Mouse (Mus musculus): ENCODE results near the gene Bbc3.

- TF ChIP-seq MYC (IDR thresholded peaks at IDR 0.05; ENCODE audit: low read depth, low read length) (peak; percentile 78; the same call in 1 of the 2 replicates), CTCF (IDR thresholded peaks at IDR 0.05 in 2 of 3, conservative IDR thresholded peaks at IDR 0.05 in 1 of 3; ENCODE audit: control insufficient read depth in 1 of 3, insufficient read depth in 1 of 3, low read depth in 2 of 3, low read length in 3 of 3, poor library complexity in 1 of 3, severe bottlenecking in 1 of 3) (no peak), NELFE (IDR thresholded peaks at IDR 0.05; ENCODE audit: low read depth, low read length) (peak; percentile 39), MAZ (IDR thresholded peaks at IDR 0.05; ENCODE audit: low read depth, low read length) (no peak), USF1 (IDR thresholded peaks at IDR 0.05; ENCODE audit: low read depth, low read length) (peak; percentile 91), EP300 (IDR thresholded peaks at IDR 0.05; ENCODE audit: low read depth in 1 of 2, low read length in 2 of 2) (no peak; a peak in 1 of 4 replicates), POLR2A (IDR thresholded peaks at IDR 0.05; ENCODE audit: control insufficient read depth in 1 of 2, insufficient read depth in 1 of 2, low read depth in 1 of 2, low read length in 2 of 2, poor library complexity in 1 of 2) (peak; percentile 41 to 71; a peak in 2 of 4 replicates), USF2 (IDR thresholded peaks at IDR 0.05; ENCODE audit: borderline replicate concordance in 1 of 2, insufficient read depth in 1 of 2, low read depth in 1 of 2, low read length in 2 of 2) (no peak; a peak in 2 of 4 replicates), SMC3 (IDR thresholded peaks at IDR 0.05; ENCODE audit: low read depth, low read length) (no peak), HCFC1 (IDR thresholded peaks at IDR 0.05; ENCODE audit: low read depth, low read length) (peak; percentile 89), ZC3H11A (IDR thresholded peaks at IDR 0.05; ENCODE audit: low read depth, low read length) (no peak), POLR2AphosphoS2 (IDR thresholded peaks at IDR 0.05; ENCODE audit: low read length) (0 out of 2 replicates have a peak, but pooled peaks have one; percentile 29)
These were observed 21.9 kb upstream of the Bbc3 start, which contains the start of gene Ccdc9 for GRCm38 (mm10) chr7:16286026-16286961.
